Mouse (Mus musculus): ENCODE data around the gene Tjp1.

- TF ChIP-seq CTCF (IDR thresholded peaks at IDR 0.05; ENCODE audit: low read depth) (peak; percentile 86), EP300 (IDR thresholded peaks at IDR 0.05; ENCODE audit: low read depth) (no peak)
Measured at GRCm38 (mm10) chr7:65317418-65317817, 210.2 kb downstream of the Tjp1 start.
